Mouse (Mus musculus): ENCODE measurements at regions not wholly inside any gene's neighbourhood (a gene's known extent, or its start where the extent isn't known, plus 50 kb on each side); places are given as distances from the start of the nearest gene placed in this dataset.
"Not testable (repeated sequence)": the region's sequence is repeated elsewhere in the genome, so short reads cannot be mapped to it uniquely, and the experiment has no call there.

- not testable (repeated sequence) for H3K4me1 ChIP-seq; H3K27me3 ChIP-seq; H3K9me3 ChIP-seq; ATAC-seq (ENCODE audit: insufficient number of reproducible peaks, insufficient read depth, low FRiP score, low TSS enrichment); H3K4me2 ChIP-seq (replicated peaks); H3K36me3 ChIP-seq; H3K27ac ChIP-seq; H3K4me3 ChIP-seq; H3K9ac ChIP-seq
- WGBS = 86% methylated on average over 8 of the region's 8 CpGs
Observed at GRCm38 (mm10) chr5:3264988-3265738, 76.1 kb upstream of the Cdk6 start.

- Histone ChIP-seq H3K9me3 (no peaks in the 10 kb centered on the region), H3K27ac (no peak overlapping the region), H3K4me3 (no peak overlapping the region), H3K4me2 (replicated peaks) (no peak overlapping the region), H3K36me3 (no peaks in the 10 kb centered on the region), H3K9ac (no peak overlapping the region), H3K4me1 (no peaks in the 10 kb centered on the region), H3K27me3 (no peaks in the 10 kb centered on the region)
- no peak for ATAC-seq (ENCODE audit: insufficient number of reproducible peaks, insufficient read depth, low FRiP score, low TSS enrichment)
- WGBS = 79% methylated on average over 5 of the region's 5 CpGs
Observed at GRCm38 (mm10) chr5:3267021-3267420, 74.3 kb upstream of the Cdk6 start.

- Histone ChIP-seq H3K27me3 (no peaks in the 10 kb centered on the region), H3K4me2 (replicated peaks) (no peak overlapping the region), H3K27ac (no peak overlapping the region), H3K36me3 (no peaks in the 10 kb centered on the region), H3K4me3 (no peak overlapping the region), H3K4me1 (no peaks in the 10 kb centered on the region), H3K9ac (no peak overlapping the region), H3K9me3 (no peaks in the 10 kb centered on the region)
- no peak for ATAC-seq (ENCODE audit: insufficient number of reproducible peaks, insufficient read depth, low FRiP score, low TSS enrichment)
- 88% methylated on average over 7 of the region's 7 CpGs for WGBS
Observed at GRCm38 (mm10) chr5:3269760-3270159, 71.5 kb upstream of the Cdk6 start.

GRCm38 (mm10) chr5:3273140-3273539 is 68.1 kb upstream of the Cdk6 start:
- H3K4me2 ChIP-seq (replicated peaks); H3K9ac ChIP-seq; H3K36me3 ChIP-seq; H3K27ac ChIP-seq; H3K27me3 ChIP-seq; H3K4me1 ChIP-seq; H3K4me3 ChIP-seq; ATAC-seq (ENCODE audit: insufficient number of reproducible peaks, insufficient read depth, low FRiP score, low TSS enrichment); H3K9me3 ChIP-seq: not testable (repeated sequence)
- WGBS = 80% methylated on average over 1 of the region's 1 CpGs

- not testable (repeated sequence) for H3K9ac ChIP-seq; H3K4me1 ChIP-seq; H3K4me2 ChIP-seq (replicated peaks); H3K9me3 ChIP-seq; ATAC-seq (ENCODE audit: insufficient number of reproducible peaks, insufficient read depth, low FRiP score, low TSS enrichment); H3K36me3 ChIP-seq; H3K4me3 ChIP-seq; H3K27me3 ChIP-seq; H3K27ac ChIP-seq
- WGBS = 89% methylated on average over 16 of the region's 16 CpGs
Observed at GRCm38 (mm10) chr5:3277241-3277640, 64.0 kb upstream of the Cdk6 start.

- 89% methylated on average over 5 of the region's 5 CpGs for WGBS
- ATAC-seq (ENCODE audit: insufficient number of reproducible peaks, insufficient read depth, low FRiP score, low TSS enrichment); H3K36me3 ChIP-seq; H3K4me3 ChIP-seq; H3K27me3 ChIP-seq; H3K9me3 ChIP-seq; H3K9ac ChIP-seq; H3K4me2 ChIP-seq (replicated peaks); H3K4me1 ChIP-seq; H3K27ac ChIP-seq: not testable (repeated sequence)
Observed at GRCm38 (mm10) chr5:3278956-3279355, 62.3 kb upstream of the Cdk6 start.

GRCm38 (mm10) chr5:3281911-3282506 is 59.3 kb upstream of the Cdk6 start:
- H3K9me3 ChIP-seq; H3K36me3 ChIP-seq; H3K27ac ChIP-seq; H3K4me1 ChIP-seq; H3K27me3 ChIP-seq; H3K4me3 ChIP-seq; H3K4me2 ChIP-seq (replicated peaks); H3K9ac ChIP-seq: not testable (repeated sequence)
- ATAC-seq (ENCODE audit: insufficient number of reproducible peaks, insufficient read depth, low FRiP score, low TSS enrichment) = peak; percentile 60; the same call in 1 of the 2 replicates
- WGBS = 61% methylated on average over 8 of the region's 8 CpGs

- H3K36me3 ChIP-seq = no peaks in the 10 kb centered on the region
- H3K27me3 ChIP-seq = no peaks in the 10 kb centered on the region
- WGBS = 78% methylated on average over 3 of the region's 3 CpGs
- H3K27ac ChIP-seq = no peak overlapping the region
- no peak overlapping the region for H3K4me3 ChIP-seq
- H3K9ac ChIP-seq = no peak overlapping the region
- ATAC-seq (ENCODE audit: insufficient number of reproducible peaks, insufficient read depth, low FRiP score, low TSS enrichment) = no peak
- H3K9me3 ChIP-seq = no peaks in the 10 kb centered on the region
- no peak overlapping the region for H3K4me2 ChIP-seq (replicated peaks)
- H3K4me1 ChIP-seq = no peaks in the 10 kb centered on the region
Observed at GRCm38 (mm10) chr5:3283083-3283482, 58.2 kb upstream of the Cdk6 start.

GRCm38 (mm10) chr5:3284335-3284734 is 57.0 kb upstream of the Cdk6 start:
- not testable (repeated sequence) for H3K9ac ChIP-seq; H3K4me3 ChIP-seq; H3K36me3 ChIP-seq; H3K9me3 ChIP-seq; ATAC-seq (ENCODE audit: insufficient number of reproducible peaks, insufficient read depth, low FRiP score, low TSS enrichment); H3K27ac ChIP-seq; H3K27me3 ChIP-seq; H3K4me2 ChIP-seq (replicated peaks); H3K4me1 ChIP-seq
- 83% methylated on average over 1 of the region's 1 CpGs for WGBS

- ATAC-seq (ENCODE audit: insufficient number of reproducible peaks, insufficient read depth, low FRiP score, low TSS enrichment) = 0 out of 2 replicates have a peak, but pooled peaks have one; percentile 41
- not testable (repeated sequence) for H3K9me3 ChIP-seq
Observed at GRCm38 (mm10) chr5:3289991-3290417, 51.3 kb upstream of the Cdk6 start.

More at GRCm38 (mm10) chr5:3289991-3290417, 51.3 kb upstream of the Cdk6 start:
- WGBS = 11% methylated on average over 8 of the region's 8 CpGs
- not testable (repeated sequence) for H3K4me3 ChIP-seq; H3K4me1 ChIP-seq; H3K27me3 ChIP-seq; H3K36me3 ChIP-seq; H3K4me2 ChIP-seq (replicated peaks); H3K9ac ChIP-seq; H3K27ac ChIP-seq

Measured in embryonic facial prominence, embryonic 12.5 days (tissue).